Mouse (Mus musculus): Measurements from ENCODE around the gene Bglap3.

The Bglap3 gene

DNA sequence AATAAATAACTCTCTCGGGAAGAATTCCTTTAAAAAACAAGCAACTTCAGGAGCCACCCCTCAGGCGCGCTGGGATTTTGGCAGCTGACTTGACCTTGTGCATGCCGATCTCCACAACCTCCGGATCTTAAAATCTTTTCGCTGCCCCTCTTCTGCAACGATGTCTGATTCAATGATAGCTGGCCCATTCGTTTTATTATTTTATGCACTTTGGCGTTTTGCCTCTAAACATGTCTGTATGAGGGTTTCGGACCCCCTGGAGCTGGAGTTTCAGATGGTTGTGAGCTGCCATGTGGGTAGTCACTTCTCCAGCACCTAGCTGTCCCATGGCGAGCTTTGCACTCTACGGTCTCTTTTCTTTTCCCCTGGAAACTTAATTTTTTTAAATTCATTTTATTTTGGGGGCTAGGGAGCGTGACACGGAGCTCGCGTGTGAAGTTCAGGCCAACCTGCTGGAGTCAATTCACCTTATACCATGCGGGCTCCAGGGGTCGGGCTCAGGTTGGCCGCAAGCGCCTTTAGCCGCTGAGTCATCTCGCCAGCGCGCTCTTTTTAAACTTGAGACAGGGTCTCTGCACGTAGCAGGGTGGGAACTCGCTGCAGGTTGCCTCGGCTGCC is 37.0 kb downstream of the Bglap3 start:
- DNase-seq (ENCODE audit: low spot score), result no peak

DNA sequence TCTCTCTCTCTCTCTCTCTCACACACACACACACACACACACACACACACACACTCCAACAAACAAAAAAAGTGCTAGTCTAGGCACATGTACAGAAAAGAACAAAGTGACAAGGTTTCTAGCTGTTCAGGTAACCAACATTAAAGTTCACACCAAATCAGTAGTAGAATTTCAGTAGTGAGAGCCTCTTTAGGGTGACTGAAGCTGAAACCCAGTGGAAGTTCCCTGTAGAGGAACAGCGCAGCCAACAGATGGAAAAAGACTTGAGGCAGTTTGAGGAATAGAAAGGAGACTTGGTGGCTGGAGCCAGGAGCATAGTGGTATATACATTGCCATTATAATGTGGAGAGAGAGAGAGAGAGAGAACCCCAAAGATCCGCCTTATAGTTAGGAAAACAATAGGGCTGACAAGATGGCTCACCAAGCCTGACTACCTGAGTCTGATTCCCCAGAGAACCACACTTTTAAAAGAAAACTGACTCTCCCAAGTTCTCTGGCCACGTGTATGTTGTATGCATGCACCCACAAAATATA is 37.6 kb downstream of the Bglap3 start:
- DNase-seq (ENCODE audit: low spot score), result peak; percentile 42

DNA sequence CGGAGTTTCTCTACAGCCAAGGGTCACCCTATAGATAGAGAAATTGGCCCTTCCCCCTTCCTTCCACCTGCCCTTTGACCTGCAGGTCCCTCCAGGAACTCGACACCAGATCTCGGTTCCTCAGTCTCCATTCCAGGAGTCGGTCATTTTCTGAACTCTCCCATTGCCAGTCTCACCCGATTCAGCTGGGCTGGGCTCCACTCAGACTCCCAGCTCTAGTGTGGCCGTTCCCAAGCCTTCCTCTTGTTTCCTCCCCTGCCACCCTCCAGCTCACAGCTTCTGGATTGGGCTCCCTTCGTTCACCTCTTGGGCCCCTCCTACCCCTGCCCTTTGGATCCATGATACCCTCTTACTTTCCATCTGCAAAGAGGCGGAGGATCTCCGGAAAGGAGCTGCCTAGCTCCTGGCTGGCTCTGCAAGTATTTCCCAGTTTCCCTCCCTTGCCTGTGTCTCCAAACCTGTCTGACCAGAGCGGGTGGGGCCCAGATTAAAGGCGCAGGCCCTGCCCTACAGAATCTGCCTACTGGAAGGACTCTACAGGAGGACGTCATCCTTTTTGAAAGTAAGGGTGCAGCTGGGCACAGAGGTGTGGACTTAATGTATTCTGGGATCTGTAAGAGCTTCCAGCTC is 38.4 kb downstream of the Bglap3 start:
- DNase-seq (ENCODE audit: low spot score), result peak; percentile 49

- peak; percentile 76 for DNase-seq (ENCODE audit: low spot score)
Observed at GRCm38 (mm10) chr3:88331282-88331681, 41.3 kb downstream of the Bglap3 start.

DNA sequence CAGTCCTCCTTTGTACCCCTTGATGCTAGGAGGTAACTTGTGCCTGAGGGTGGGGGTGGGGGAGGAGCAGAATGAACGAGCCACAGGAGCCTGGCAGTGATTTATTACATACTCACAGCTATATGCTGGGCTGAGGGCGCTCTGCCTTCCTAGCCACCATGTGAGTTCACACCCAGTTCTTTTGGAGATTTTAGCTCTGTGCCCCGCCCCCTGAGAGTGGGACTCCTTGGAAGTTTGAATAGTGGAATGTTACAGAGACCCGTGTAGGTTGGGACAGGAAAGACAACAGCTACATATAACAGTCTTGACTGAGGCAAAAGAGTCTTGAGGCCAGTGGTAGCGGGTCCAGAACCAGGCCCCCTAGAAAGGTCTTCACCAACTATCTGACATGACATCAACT is 43.6 kb downstream of the Bglap3 start:
- no peak for DNase-seq (ENCODE audit: low spot score)

GRCm38 (mm10) chr3:88324951-88325405 is 47.6 kb downstream of the Bglap3 start, which contains the start of gene Glmp:
Glmp (plus strand) TSS chr3:88325023.
- peak; percentile 66 for DNase-seq (ENCODE audit: low spot score)
